Mouse (Mus musculus) lung, postnatal 4 days (tissue): ENCODE measurements around the gene Gm49355.
"Not testable (repeated sequence)": the region's sequence is repeated elsewhere in the genome, so short reads cannot be mapped to it uniquely, and the experiment has no call there.

Experiments
- DNase-seq, 2 experiments: peaks; one replicate each; pipeline ENCODE4 v3.0.0; 2021

Gene Gm49355

DNA sequence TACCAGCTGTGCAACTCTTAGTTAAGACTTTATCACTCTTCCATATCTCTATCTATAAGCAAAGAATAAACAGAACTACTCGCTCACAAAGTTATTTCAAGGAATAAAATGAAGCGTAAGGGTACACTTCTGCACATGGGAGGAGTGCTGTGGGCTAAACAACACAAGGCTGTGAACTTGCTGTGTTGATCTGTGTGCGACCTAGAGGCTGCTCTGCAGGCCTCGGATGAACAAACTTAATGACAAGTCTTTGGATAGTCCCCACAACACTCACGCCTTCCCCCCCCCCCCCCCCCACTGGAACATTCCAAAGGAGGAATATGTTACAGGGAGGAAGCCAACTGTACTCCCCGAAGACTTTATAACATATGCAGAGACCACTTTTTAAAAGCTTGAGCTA, at the start of gene Gm49355:
Gene Gm49355, plus strand, starts transcription at position 336 of the 400 bp plus-strand sequence.
- no peak for DNase-seq

DNA sequence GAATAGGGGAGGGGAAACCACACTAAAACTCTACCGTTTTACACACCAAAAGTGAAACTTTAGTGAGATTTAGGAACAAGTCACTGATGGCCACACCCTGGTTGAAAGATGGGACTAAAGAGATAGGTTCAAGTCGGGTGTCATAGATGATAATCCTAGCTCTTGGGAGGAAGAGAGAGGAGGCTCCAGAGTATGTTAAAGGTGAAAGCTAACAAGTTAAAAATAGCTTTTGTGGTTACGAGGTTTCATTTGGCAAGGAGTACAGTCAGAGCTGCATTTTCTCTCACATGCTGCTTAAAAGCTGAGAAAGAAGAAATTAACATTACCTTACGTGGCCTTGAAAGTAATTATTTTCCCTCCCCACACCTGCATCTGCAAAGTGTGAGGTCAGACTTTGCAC, 40.0 kb upstream of the Gm49355 start:
- no peak for DNase-seq

DNA sequence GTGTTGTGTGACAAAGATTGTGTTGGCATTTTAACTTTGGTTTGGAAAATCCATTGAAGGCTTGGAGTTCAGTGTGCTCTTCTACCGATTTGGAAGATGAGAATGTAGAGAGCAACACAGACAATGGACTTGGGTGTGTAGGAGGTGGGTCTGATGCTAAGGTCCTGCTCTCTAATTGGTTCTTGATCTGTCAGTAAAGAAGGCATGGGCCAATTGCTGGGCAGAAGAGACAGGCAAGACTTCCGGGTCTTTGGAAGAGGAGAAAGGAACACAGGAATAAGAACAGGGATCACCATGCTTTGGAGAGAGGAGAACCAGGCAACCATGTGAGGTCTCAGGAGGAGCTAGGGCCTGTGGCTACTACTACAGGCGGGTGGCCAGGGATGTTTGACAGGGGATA, 7.7 kb upstream of the Gm49355 start:
- no peak for DNase-seq

DNA sequence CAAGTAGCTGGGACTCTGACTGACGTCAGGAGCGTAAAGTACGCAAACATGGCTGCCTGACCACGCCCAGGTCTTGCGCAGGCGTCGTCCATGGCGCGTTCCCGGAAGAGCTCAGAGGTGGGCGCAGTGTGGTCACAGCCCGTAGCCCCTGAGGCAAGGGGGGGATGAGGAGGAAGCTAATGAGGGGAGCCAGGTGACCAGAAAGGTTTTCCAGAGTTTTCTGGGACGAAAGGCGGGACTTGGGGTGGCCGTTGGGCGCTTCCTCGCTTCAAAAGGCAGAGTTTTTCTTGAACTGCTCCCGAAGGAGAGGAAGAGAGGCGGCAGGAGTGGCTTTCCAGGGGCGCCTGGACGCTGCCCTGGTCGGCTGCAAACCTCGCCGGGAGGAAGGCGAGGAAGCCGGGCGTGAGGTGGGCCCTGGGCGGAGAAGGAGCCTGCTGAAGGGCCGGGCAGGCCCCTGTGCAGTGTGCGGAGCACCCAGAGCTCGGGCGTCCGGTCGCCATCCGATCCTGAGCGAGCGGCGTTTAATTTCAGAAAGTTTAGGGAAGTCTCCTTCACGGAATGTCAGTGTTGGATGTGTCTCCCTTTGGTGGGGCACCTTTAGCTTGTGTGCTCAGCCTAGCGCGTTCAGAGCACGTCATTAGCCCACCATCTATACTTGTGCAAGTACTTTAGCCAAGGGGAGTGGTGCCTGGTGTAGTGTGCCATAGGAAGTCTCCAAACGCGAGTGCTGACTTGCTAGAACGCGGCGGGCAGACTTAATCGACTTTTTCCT, 551 bp downstream of the Gm49355 start, which contains the start of gene 3830406C13Rik:
Gene 3830406C13Rik, plus strand, starts transcription at position 33 of the 772 bp plus-strand sequence.
- DNase-seq: peak; percentile 89 to 92

DNA sequence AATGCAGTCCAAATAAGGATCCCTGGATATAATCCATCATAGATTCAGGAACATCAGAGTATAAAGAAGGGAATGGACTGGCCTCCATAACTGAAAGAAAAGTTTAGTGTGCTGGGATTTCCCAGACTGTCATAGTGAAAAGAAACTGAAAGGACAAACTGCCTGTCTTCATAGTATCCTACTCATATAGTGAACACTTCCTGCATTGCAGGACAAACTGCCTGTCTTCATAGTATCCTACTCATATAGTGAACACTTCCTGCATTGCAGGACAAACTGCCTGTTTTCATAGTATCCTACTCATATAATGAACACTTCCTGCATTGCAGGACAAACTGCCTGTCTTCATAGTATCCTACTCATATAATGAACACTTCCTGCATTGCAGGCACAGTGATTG, 6.0 kb downstream of the Gm49355 start:
- not testable (repeated sequence) for DNase-seq

DNA sequence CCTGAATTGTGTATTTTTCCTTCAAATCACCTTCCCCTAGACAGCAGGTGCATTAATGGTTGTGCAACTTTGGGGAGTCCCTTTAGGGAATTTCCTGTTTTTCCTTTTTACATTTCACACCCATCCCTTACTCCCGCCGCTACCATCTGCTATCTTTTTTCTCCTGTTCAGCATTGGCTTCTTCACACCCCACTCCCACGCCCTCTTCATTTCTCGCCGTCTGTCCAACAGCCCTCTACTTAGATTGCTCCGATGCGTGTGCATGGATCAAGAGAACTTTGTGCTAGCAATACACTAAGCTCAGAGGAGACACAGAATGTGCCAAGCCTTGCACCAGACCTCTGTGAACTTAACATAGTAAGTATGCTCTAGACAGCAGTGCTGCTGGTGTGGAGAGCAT, 12.6 kb downstream of the Gm49355 start:
- DNase-seq: no peak

DNA sequence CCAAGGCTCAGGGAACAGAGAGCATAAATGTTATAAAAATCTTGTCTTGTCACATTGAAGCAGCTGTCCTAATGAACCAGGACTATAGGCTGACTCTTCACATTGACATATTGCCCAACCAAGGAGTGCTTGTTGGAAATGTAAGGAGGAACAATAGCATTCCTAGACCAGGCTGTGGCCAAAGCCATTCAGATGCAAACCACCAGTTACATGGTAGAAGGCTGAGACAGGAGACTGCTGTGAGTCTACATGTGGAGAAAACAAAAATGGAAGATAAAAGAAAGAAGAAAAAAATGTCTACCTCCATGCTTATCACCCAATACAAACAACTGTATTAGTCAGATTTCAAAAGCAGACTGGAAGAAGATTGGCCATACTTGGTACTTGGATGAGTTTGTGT, 15.4 kb downstream of the Gm49355 start:
- no peak for DNase-seq

DNA sequence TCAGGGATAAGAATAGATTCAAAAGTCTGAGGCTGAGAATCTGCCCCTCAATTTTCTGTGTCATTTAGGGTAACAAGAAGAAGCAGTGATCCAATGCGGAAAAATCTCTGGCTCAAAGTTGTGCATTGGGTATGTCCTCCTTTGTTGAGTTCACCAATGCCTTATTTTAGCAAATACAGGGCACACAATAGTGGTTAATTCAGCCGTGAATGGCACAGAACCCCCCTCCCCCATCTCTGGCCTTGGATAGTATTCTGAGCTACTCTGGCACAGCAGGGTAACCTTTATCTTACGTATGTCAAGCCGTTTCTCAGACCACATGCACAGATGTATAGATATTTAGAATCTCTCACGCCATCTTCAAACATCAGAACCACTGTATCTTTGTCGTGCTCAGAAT, 15.9 kb downstream of the Gm49355 start:
- no peak for DNase-seq

DNA sequence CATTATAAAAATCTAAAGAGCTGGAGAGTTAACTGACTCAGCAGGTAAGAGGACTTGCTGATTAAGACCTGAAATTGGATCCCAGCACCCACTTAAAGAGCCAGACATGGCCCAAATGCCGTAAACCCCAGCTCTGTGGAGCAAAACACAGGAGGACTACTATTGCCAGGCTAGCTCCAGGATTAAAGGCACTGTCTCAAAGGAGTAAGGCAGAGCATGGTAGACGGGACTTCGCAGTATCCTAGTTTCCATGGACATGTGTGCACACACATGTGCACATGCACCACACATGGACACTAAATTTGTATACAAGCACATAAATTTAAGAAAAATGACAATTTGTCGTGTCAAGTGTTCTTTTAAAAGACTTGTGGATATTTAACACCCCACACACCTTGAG, 16.5 kb downstream of the Gm49355 start:
- DNase-seq: no peak

DNA sequence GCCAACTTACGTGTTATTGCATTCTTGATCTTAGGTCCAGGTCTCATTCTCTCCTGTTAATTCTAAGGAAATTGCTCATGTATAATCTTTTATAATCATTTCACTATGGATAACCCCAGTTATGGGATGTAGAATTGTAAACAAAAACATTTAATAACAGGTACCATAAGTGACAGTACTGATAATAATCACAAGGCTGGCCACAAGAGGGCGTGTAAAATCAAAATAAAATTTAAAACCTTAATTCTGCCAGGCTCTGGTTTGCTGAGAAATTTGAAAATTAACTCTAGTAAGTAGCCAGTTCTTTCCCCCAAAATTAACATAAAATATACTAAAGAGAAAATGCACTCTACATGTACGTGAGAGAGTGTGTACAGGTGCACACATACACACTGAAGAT, 16.9 kb downstream of the Gm49355 start:
- no peak for DNase-seq

DNA sequence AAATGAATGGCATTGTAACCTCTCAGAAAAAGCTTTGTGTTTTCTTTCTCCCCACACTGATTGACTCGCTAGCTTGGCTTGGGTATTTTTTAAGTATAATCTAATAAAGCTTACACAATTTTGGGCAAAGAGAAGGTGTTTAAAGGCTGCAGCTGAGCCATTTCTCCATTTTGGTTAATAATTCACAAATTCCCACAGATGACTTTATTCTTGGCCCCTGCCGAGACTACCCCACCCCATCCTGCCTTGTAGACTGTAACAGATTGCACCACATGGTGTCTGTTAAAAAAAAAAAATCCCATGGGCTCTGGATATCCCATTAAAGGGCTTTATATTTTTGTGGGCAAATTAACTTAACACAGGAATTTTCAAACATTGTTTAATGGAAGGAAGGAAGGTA, 19.3 kb downstream of the Gm49355 start:
- no peak for DNase-seq

DNA sequence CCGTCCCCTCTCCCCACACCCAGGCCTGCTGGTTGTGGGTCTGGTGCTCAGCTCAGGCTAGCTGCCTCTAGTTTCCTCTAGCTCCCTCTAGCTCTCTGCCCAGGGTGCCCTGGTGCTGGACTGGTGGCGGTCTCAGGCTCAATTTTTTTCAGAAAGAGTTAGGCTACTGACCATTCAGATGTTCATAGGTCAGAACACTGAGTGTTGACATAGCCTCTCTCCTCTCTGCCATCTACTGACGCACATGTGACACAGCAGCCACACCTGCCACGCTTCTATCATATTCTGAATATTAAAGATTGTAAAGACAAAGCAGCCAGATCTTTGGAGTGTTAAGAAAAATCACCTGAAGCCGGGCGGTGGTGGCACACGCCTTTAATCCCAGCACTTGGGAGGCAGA, 49.8 kb downstream of the Gm49355 start:
- DNase-seq: no peak

DNA sequence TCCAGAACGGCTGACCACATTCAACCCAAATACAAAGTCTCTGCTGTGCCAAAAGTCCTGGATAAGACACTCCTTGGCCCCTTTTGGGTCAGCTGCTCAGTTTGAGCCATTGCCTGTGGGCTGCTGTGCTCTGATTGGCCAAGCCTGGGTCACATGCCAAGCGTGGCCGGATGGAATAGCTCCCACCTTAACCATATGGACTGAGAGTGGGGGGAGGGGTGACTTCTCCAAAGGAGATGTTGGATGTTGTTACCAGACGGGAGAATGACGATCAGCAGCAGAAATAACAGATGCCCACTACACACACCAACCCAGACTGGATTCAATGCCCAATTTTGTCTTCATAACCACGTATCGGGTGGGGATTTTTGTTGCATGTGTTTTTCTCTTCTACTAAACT, 51.1 kb downstream of the Gm49355 start:
- DNase-seq: no peak

DNA sequence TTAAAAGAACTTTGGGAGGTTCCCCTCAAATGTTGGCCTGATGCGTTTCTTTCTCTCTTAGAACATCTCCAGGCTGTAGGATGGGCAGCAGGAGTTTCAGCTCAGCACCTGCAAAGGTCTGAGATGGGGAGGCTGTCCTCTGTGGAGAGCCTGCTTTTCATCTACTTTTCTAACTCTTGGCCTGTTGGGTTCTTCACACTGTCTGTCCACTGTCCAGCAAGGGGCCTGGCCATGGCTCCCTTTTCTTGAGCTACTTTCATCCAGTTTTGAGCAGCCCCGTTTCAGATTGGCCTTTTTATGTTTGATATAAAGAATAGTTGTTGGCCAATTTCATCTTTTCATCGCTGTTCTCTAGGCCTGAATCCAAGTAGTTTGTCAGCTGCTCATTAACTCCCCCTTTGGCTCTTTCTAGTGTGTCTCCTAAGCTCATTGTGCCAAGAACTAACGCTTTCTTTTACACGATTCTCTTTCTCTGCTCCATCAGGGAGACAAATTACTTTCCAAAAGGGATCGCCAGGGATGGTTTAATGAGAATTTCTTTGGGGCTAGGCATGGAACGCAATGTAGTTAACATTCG, 53.7 kb downstream of the Gm49355 start:
- no peak for DNase-seq

DNA sequence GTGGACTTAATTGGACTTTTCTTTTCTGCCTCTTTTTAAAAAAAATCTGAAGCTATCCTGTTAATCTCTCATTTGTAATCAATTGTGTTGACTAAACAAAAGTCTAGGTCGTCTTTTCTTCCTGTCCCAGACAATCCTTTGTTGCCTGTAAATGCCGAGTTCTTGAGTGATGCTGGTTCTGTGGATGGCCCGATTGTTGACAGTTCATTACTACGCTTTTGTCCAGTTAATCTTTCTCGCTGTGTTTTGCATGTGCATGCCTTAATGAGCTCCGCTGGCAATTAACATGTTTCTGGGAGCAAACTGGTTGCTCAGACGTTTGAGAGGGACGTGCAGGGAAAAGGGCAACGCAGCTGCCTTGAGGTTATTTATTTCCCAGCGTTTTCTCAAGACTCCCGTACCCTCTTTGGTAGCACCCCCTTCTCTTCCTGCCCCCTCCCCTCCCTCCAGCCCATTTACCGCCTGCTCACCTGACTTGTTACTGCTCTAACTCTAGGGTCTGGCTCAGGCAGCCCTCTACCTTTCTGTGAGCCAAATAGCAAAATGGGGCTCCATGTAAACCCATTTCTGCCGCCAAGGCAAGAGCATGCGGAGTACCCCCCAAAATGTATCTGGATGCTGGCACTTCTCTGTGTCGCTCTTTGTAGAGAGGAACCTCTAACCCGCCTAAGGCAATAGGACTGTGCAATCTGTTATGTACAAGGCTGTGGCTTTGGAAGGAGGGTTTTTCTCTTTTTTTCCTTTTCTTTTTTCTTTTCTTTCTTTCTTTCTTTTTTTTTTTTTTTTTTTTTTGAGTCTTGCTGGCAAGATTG, 54.4 kb downstream of the Gm49355 start:
- no peak for DNase-seq

DNA sequence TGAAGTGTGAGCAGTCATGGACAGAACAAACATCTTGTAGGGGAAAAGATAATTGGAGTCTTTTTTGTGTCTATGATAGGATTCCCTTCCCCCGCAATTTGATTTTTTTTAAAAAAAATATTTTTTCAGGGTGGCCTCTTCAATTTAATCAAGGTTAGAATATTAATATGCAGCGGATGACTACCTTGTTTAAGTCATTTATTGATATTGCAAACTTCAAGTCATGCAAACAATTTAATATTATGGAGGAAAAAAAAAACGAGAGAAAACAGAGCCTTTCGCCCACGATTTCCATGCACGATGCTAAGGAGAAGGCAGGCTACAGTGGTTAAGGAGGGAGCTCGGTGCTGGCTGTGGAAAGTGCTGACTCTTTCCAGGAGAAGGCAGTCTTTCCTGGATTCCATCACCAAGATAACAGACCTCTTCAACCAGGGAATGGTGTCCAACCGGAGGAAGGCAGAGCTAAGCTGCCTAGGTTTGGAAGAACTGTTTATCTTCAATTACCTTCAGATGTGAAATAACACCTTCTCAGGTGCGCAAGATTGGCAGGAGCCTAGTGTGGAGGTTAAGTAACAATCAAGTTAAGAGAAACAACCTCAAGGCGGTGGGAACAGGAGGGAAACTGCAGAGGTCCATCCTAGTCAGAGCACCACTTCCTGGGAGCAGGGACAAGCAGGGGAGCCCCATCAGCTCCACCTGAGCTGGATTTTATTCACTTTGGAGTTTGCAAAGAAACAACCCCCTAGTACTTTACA, 55.2 kb downstream of the Gm49355 start:
- no peak for DNase-seq

DNA sequence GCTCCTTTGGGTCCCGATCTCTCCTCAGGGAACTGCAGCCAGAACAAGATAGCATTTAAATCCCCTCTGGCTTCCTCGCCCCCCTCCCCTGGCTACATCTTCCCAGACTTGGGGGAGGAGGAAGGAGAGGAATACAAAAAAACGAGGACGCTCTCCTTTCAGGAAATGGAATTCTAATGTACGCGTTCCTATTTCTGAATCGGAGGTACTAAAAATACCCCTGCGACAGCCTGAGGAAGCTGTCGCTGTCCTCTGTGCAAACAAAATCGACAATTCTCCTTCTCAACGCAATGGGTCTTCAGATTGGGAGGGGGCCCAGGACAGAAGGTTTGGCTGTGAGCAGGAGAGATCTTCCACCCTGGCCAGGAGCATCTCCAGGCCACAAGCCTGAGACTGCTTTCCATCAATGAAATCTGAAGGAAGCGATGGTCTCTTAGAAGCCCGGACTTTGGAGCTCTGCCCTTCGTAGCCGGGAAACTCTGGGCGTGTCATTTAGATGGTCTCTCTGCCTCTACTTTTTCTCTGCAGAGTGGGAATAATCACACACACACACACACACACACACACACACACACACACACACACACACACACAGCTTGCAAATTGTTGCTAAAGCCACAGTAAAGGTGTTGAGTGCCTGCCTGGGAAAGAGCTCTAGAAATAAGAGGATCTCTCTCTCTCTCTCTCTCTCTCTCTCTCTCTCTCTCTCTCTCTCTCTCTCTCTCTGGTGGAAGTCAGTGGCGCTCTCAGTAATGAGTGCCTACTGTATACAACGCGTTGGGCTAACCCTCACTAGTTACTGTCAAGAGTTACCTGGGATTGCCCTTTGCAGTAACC, 56.7 kb downstream of the Gm49355 start:
- DNase-seq: no peak

DNA sequence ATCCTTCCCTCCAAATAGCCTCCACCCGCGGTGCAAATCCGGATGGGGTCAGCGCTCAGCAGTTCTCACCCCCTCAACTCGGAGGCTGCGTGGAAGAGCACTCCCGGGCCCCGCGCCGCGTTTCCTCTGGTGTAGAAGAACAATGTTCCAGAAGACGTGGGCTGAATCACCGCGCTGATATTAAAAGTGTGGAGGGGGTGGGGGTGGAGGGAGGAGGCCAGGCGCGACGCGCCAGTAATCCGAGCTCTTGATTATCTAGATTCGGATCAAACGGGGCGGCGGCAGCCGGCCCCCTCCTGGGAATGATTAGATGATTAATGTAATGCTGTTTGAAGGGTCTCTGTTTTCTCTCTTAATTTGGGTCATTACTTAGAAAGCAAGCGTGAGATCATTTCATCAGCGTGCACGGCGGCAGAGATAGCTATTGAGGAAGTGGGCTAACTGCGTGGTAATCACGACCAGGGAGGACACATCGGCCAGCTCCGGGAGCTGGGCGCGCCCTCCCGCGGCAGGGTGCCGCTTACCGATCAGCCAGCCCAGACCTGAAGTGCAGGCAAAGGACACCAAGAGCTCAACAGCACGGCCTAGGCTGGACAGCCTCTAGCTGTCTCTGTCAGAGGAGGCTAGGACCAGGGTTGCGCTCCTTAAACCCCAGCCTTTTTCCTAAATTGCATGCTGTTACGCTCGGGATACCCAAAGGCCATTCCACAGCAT, 57.5 kb downstream of the Gm49355 start:
- no peak for DNase-seq

DNA sequence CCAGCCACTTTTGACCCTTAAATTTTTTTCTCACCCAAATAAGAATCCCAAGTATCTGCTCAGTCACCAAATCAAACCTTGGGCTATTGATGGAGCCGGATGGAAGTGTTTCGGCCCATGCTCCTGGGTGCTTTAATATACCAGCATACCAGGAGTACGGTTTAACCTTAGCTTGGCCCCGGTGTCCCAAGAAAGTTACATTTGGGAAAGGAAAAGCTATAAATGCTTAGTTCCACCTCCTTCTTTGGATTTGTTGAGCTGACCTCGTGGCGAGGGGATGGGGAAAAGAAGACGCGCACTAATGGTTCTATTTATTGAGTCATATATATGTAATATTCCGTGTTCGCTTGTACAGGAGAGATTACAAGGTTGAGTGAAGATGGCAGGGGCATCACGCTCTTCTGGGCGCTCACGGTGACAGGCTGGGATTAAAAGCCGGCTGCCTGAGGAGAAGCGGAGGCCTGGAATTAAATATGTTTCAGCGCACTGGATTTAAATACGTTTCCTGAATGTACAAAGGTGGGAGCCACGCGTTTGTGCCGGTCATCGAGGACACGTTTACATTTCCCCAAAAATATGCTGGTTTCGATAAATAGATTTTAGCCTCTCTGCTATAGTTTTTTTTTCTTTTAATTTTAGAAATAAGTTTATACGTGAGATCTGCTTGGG, 58.1 kb downstream of the Gm49355 start:
- DNase-seq: no peak

DNA sequence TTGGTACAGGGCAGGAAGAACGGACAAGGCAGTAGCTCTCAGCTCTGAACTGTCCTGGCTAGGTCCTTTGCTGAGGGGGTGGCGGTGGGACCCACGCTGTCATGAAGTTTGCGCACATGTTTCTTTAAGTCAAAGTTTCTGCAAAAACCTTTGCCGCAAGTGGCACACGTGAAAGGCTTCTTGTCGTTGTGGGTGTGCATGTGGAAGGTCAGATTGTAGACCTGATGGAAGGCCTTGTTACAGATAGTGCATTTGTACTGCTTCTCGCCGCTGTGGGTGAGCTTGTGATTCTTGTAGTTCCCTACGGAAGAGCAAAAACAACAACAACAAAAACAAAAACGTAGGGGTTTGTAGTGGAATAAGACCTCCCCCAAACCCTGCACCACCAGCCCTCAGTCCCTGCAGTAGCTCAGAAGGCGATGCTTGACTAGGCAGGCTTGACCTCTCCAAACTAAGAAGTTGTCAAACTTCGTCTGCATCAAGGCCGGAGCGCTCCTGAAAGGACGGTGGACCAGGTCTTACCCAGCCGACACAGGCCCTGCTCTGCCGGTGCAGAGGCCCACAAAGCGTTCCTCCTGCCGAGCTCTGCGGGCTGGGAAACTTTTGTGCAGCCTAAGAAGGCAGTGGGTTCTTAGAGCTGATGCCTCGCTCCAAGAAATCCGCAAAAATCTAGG, 58.8 kb downstream of the Gm49355 start:
- DNase-seq: no peak
